Mouse (Mus musculus) testis, adult 2 months (tissue): ENCODE results near the gene Itga6.

ENCODE experiments used
- CTCF ChIP-seq: fragments of 200-500 bp; IDR thresholded peaks from 2 replicates; pipeline ENCODE4 v1.5.1; 2012; ENCODE audit warnings: low read depth, mild to moderate bottlenecking, inconsistent platforms, low read length, moderate library complexity; ENCODE audit not compliant: control insufficient read depth, insufficient read depth, insufficient replicate concordance
- POLR2A ChIP-seq: fragments of 200-500 bp; IDR thresholded peaks from 2 replicates; pipeline ENCODE4 v1.6.1; 2012; ENCODE audit warnings: low read depth, mild to moderate bottlenecking, inconsistent platforms, low read length, moderate library complexity; ENCODE audit not compliant: control insufficient read depth

GRCm38 (mm10) chr2:71810906-71811305, 65.5 kb downstream of the Itga6 start:
- TF ChIP-seq POLR2A, result no peak
- TF ChIP-seq CTCF, result no peak
